Mouse (Mus musculus) heart, postnatal 25 days (tissue): ENCODE data around the gene Ergic1. TPM values are rescaled to one million over a fixed set of nuclear protein-coding genes. Genes with fewer than 3 reads are reported as not detected.

Experiments used
- DNase-seq: peaks from one replicate; pipeline ENCODE4 v3.0.0; 2022; ENCODE audit warnings: low spot score
- intact Hi-C: fragments of 180-260 bp; cut with DNase I; formaldehyde crosslinking; loops from one replicate; pipeline ENCODE4 v1.15.1; 2025
- total RNA-seq, 2 experiments: library from RNA; stranded (reverse); gene quantifications; 2 replicates each; pipeline ENCODE4 v1.2.3; 2021

Gene Ergic1
- 10 to 100 TPM; 54.2 to 58.4 TPM for total RNA-seq

- peak; percentile 85 for DNase-seq
- intact Hi-C loops: no loop called here
Measured at GRCm38 (mm10) chr17:26561290-26561640, at the start of gene Ergic1. Gene Ergic1 (plus strand): TSS chr17:26561489.

- peak; percentile 68 for DNase-seq
- intact Hi-C loops: loop anchor here (1.0 kb wide), 1 partner anchor 18 kb away; no protein-coding TSS in a partner anchor
Measured at GRCm38 (mm10) chr17:26511816-26512774, 49.2 kb upstream of the Ergic1 start.

DNA sequence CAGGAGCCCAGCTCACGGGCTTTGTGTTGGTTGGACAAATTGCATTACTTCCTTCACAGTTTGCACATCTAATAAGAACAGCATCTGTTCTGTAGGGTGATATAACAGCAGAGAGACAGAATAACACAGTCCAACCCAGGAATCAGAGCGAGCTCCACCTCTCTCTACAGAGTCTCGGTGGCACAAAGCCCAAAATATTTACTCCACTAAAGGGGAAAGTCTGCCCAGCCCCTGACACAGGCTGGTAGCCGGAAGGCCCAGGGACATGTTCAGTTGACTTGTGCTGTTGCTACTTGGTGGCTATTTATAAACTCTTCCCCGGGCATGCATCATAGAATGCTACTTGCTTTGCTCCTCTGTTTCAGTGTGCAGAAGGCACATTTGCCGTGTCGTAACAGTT is 48.3 kb upstream of the Ergic1 start:
- intact Hi-C loops: loop anchor here (1.0 kb wide), 1 partner anchor 17 kb away; no protein-coding TSS in a partner anchor
- no peak for DNase-seq

GRCm38 (mm10) chr17:26513459-26514290 is 47.6 kb upstream of the Ergic1 start:
- intact Hi-C loops: no loop called here
- DNase-seq: no peak

- no peak for DNase-seq
- intact Hi-C loops: no loop called here
Measured at GRCm38 (mm10) chr17:26514581-26515030, 46.7 kb upstream of the Ergic1 start.

- DNase-seq: no peak
- intact Hi-C loops: no loop called here
Measured at GRCm38 (mm10) chr17:26515675-26516074, 45.6 kb upstream of the Ergic1 start.

- intact Hi-C loops: no loop called here
- no peak for DNase-seq
Measured at GRCm38 (mm10) chr17:26518306-26518705, 43.0 kb upstream of the Ergic1 start.

GRCm38 (mm10) chr17:26522711-26523110 is 38.6 kb upstream of the Ergic1 start:
- no peak for DNase-seq
- intact Hi-C loops: no loop called here

DNA sequence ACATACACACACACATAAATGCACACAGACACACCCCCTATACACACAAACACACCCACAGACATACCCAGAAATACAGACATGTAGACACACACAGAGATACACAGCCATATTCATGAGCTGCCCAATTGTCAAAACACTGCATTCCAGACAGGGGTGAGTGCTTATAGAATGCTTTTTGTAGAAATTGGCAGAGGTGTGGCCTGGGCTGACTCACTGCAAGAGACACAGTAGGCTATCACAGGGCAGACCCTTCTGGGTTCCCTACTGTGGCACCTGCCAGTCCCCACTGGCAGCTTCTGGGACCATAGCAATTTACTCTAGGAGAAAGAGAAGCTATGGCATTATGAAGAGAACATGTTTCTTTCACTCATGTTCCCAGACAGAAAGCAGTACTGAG is 37.0 kb upstream of the Ergic1 start:
- intact Hi-C loops: no loop called here
- no peak for DNase-seq

DNA sequence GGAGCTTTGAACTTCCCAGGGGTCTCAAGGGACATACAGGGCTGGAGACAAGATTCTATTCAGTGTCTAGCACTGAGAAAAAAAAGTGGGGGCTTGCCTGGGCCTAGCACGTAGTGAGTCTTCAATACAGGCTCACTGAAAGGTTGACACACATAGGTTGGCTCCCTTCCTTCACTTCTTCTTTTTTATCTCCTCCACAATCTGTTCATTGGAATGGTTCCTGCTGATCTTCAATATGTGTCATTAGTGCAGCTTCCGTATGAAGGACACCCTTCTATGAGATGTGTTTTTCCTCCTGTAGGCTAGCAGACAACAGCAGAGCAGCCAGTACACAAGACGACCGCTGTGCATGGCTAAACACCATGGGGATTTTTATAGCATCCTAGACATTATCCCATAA is 36.5 kb upstream of the Ergic1 start:
- DNase-seq: no peak
- intact Hi-C loops: no loop called here

DNA sequence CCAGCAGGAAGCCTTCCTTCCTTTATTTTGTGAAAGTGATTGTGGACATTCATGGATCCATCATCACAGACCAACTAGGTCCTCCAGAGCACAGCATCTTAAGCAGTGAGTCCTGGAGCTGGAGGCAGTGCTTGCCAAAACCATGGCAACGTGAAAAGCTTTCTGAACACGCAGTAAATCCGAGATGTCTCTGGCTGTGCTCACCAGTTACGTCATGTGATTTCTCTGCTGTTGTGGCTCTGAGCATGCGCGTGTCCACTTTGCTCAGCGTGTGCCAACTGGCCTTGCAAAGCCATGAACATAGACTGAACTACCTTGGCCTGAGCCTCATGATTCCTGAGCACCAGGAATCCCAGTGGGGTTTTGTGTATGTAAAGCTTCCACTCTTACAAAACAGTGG is 36.0 kb upstream of the Ergic1 start:
- intact Hi-C loops: no loop called here
- no peak for DNase-seq

- DNase-seq: no peak
- intact Hi-C loops: no loop called here
Measured at GRCm38 (mm10) chr17:26527291-26527690, 34.0 kb upstream of the Ergic1 start.

DNA sequence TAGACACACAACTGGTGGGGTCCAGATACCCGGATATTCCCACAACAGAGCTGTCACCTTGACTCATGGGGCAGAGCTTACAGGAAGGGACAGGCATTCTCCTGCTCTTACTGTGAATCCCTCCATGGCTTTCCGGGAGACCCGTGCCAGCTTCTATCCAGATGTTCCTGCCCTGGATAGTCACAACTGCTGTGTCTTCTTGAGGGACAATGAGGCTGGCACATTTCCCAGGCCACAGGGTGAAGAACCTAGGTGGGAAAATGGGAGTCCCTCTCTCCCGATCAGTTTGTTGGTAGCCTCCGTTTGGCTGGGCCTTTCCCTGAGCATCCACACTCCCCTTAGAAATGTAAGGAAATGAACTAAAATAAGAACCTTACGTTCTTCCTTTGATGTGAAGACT is 32.5 kb upstream of the Ergic1 start:
- DNase-seq: no peak
- intact Hi-C loops: no loop called here

DNA sequence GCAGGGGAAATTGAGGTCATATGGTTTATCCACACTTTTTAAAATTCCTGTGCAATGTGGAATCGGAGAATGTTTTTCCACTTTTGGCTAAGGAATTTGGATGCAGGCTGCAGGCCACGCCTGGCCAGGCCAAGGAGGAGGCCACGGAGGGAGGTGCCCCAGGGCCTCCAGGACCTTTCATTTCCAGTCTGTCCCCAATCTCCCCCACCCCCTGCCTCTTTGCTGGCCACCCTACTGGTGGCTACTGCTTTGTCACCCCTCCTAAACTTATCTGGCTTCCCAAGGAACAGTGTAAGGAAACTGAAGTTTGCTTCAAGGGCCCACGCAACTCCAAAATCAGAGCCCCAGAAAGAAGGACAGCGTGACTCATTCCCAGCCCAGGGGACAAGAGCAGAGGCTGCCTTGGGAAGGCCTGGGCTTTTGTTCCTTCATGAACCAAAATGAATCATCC is 31.5 kb upstream of the Ergic1 start:
- peak; percentile 77 for DNase-seq
- intact Hi-C loops: loop anchor here (1.0 kb wide), 2 partner anchors 17 to 18 kb away; no protein-coding TSS in a partner anchor

DNA sequence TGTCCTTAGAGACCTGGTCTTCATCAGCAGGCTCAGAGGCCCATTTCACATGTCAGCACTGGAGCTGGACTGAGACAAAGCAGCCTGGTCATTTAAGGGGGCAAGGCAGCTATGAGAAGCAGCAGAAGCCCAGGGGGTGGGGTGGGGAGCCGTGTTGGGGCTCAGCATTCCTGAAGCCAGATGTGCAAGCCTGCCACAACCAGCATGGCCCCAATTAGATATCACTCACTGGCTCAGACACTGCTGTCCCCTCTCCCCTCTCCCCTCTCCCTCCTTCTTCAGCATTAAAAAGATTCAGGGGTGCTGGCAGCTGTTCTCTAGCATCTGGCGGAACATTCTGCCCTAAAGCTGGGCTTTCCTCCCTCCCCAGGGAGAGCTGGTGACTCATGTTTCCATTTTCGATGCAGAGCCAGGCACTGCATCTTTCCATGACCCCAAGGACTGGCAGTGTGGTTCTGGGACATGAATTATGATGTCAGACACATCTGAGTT is 30.7 kb upstream of the Ergic1 start:
- intact Hi-C loops: loop anchor here (1.0 kb wide), 2 partner anchors 17 to 18 kb away; no protein-coding TSS in a partner anchor

DNA sequence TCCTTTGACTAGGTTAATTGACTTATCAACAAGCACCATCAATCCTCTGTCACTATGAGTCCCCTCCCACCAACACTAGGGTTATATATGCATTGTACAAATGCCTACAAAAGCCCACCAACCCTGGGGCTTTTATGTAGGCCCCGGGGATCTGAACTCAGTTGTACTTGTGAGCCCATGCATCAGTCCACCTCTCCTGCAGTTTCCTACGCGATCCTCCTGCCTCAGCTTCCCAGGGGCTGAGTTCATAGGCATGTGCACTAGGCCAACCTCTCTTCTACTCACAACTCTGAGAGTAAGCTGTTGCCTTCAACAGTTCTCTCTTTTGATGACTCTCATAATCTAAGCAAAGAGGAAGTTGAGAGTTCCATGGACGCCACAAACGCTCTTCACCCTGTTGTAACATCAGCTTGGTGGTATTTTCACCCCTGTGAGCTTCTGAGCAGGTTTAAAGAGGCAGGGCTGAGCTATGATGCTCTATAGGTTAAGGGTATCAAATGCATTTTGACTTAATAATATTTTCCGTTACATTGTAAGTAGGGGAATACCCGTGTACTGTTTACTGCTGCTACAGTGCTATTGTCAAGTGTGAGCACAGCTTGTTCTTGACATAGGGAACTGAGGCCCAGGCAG is 29.8 kb upstream of the Ergic1 start:
- intact Hi-C loops: no loop called here
- no peak for DNase-seq

More for the DNA sequence above, 30.7 kb upstream of the Ergic1 start:
- peak; percentile 85 for DNase-seq

DNA sequence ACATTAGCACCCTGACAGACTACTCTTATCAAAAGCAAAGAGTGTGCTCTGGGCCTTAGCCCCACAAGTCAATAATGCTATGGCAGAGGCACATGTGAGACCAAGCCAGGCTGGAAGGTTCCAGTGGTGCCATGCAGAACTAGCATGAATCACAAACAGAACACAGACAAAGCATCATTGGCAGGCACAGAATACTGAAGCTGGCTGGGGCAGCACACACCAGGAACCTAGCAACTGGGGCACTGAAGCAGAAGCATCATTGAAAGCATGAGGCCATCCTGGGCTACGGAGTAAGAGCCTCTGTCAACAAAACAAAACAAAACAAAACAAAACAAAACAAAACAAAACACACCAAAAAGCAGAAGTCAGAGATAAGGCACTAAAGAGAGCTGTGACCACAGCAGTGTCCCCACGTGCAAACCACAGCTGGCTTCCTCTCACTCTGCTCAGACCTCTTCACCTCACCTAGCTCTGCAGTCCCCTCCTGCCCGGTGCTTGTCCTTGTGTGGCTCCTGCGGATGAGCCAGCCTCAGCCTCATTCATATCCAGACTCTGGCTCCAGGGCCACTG is 28.7 kb upstream of the Ergic1 start:
- intact Hi-C loops: no loop called here
- DNase-seq: no peak

DNA sequence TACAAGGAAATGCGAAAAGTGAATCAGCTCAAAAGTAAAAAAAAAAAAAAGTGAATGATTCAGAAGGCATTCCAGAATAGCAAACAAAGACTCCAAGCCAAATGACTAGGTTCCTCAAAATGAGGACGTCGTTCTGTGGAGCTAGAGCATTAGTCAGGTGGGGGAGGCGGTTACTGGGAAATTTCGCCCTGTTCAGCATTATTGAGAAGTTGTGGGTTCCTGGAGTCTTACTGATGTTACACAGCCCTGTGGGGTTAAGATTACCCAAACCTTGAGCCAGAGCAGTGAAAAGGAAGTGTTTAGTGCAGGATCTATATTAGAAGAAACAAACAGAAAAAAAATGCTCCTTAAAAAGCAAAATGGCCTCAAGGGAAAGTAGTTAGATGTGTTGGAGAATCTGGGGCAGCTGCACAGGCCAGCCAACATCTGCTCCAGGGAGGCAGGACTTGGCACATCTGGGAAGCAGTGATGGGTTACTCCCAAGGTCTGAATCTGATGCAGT is 27.4 kb upstream of the Ergic1 start:
- intact Hi-C loops: no loop called here
- DNase-seq: no peak

GRCm38 (mm10) chr17:26534695-26535094 is 26.6 kb upstream of the Ergic1 start:
- intact Hi-C loops: no loop called here
- no peak for DNase-seq
